Mouse (Mus musculus): Measurements from ENCODE around the gene Trim33.

Gene Trim33

GRCm38 (mm10) chr3:103401342-103402098 lies 122.4 kb downstream of the Trim33 start:
- no peak for DNase-seq

- no peak for DNase-seq
These were observed 123.1 kb downstream of the Trim33 start for GRCm38 (mm10) chr3:103402212-103402611.

GRCm38 (mm10) chr3:103405135-103405534 lies 126.0 kb downstream of the Trim33 start:
- DNase-seq: no peak

GRCm38 (mm10) chr3:103405871-103406765 lies 127.0 kb downstream of the Trim33 start:
- DNase-seq: no peak

Measured in kidney, adult 8-10 months (tissue).